Mouse (Mus musculus) megakaryocyte, embryonic 14.5 days (primary cell): ENCODE measurements at regions not wholly inside any gene's neighbourhood (a gene's known extent, or its start where the extent isn't known, plus 50 kb on each side); places are given as distances from the start of the nearest gene placed in this dataset.

Experiments
- H3K27me3 ChIP-seq: replicated peaks from 2 replicates; pipeline ENCODE3; 2012; ENCODE audit warnings: inconsistent platforms
- H3K36me3 ChIP-seq: replicated peaks from 2 replicates; pipeline ENCODE3; 2012; ENCODE audit warnings: low read length, inconsistent platforms, mixed read lengths
- H3K4me1 ChIP-seq: 2 replicates; pipeline ENCODE4 v1.6.1; 2012; ENCODE audit warnings: inconsistent platforms
- H3K4me3 ChIP-seq: replicated peaks from 2 replicates; pipeline ENCODE3; 2012; ENCODE audit warnings: moderate library complexity, mild to moderate bottlenecking, inconsistent platforms
- H3K9me3 ChIP-seq: 2 replicates; pipeline ENCODE4 v1.6.1; 2012; ENCODE audit warnings: inconsistent platforms
- FLI1 ChIP-seq: IDR thresholded peaks from 2 replicates; pipeline ENCODE4 v1.6.1; 2012; ENCODE audit warnings: low read length, inconsistent platforms, mixed read lengths
- GATA1 ChIP-seq: IDR thresholded peaks from 3 replicates; pipeline ENCODE4 v1.6.1; 2012; ENCODE audit warnings: mixed read lengths, low read length, inconsistent platforms, borderline replicate concordance

GRCm38 (mm10) chr17:66246031-66246534, 122.8 kb downstream of the Ddx11 start:
- Histone ChIP-seq H3K9me3 (no peaks in the 10 kb centered on the region), H3K27me3 (peaks cover 1% of the 10 kb centered on the region), H3K4me3 (no peak overlapping the region), H3K36me3 (no peaks in the 10 kb centered on the region), H3K4me1 (no peaks in the 10 kb centered on the region)
- TF ChIP-seq GATA1 (no peak), FLI1 (no peak)

GRCm38 (mm10) chr17:66251495-66251894, 128.2 kb downstream of the Ddx11 start:
- H3K4me3 ChIP-seq: no peak overlapping the region
- H3K36me3 ChIP-seq: no peaks in the 10 kb centered on the region
- H3K27me3 ChIP-seq: peaks cover 1% of the 10 kb centered on the region
- no peaks in the 10 kb centered on the region for H3K4me1 ChIP-seq
- no peaks in the 10 kb centered on the region for H3K9me3 ChIP-seq
- TF ChIP-seq FLI1: no peak
- no peak for TF ChIP-seq GATA1

GRCm38 (mm10) chr17:66252926-66253325, 129.6 kb downstream of the Ddx11 start:
- Histone ChIP-seq H3K9me3 (no peaks in the 10 kb centered on the region), H3K4me3 (no peak overlapping the region), H3K27me3 (peaks cover 1% of the 10 kb centered on the region), H3K36me3 (no peaks in the 10 kb centered on the region), H3K4me1 (no peaks in the 10 kb centered on the region)
- TF ChIP-seq GATA1: no peak
- TF ChIP-seq FLI1: no peak

- H3K4me1 ChIP-seq: no peaks in the 10 kb centered on the region
- TF ChIP-seq GATA1: no peak
- no peak for TF ChIP-seq FLI1
- H3K36me3 ChIP-seq: no peaks in the 10 kb centered on the region
Observed at GRCm38 (mm10) chr17:66259697-66260096, 136.4 kb downstream of the Ddx11 start.

GRCm38 (mm10) chr17:66262681-66263240, 139.4 kb downstream of the Ddx11 start:
- Histone ChIP-seq H3K4me1 (no peaks in the 10 kb centered on the region), H3K36me3 (no peaks in the 10 kb centered on the region), H3K27me3 (no peaks in the 10 kb centered on the region), H3K4me3 (no peak overlapping the region), H3K9me3 (peaks cover 4% of the 10 kb centered on the region; the same call in 1 of the 2 replicates)
- no peak for TF ChIP-seq FLI1
- TF ChIP-seq GATA1: no peak

More at GRCm38 (mm10) chr17:66259697-66260096, 136.4 kb downstream of the Ddx11 start:
- H3K4me3 ChIP-seq: no peak overlapping the region
- H3K9me3 ChIP-seq: peaks cover 4% of the 10 kb centered on the region; the same call in 1 of the 2 replicates
- H3K27me3 ChIP-seq: no peaks in the 10 kb centered on the region

- Histone ChIP-seq H3K4me3 (no peak overlapping the region), H3K27me3 (no peaks in the 10 kb centered on the region), H3K9me3 (peaks cover 4% of the 10 kb centered on the region; the same call in 1 of the 2 replicates), H3K4me1 (no peaks in the 10 kb centered on the region), H3K36me3 (no peaks in the 10 kb centered on the region)
- no peak for TF ChIP-seq FLI1
Observed at GRCm38 (mm10) chr17:66263405-66263804, 140.1 kb downstream of the Ddx11 start.

- TF ChIP-seq FLI1 (no peak), GATA1 (no peak)
- H3K4me3 ChIP-seq: no peak overlapping the region
- H3K36me3 ChIP-seq: no peaks in the 10 kb centered on the region
- no peaks in the 10 kb centered on the region for H3K27me3 ChIP-seq
- H3K4me1 ChIP-seq: no peaks in the 10 kb centered on the region
- peaks cover 4% of the 10 kb centered on the region; the same call in 1 of the 2 replicates for H3K9me3 ChIP-seq
Observed at GRCm38 (mm10) chr17:66266803-66267202, 143.5 kb downstream of the Ddx11 start.

GRCm38 (mm10) chr17:66267831-66268230, 144.5 kb downstream of the Ddx11 start:
- no peak for TF ChIP-seq GATA1
- TF ChIP-seq FLI1: no peak
- Histone ChIP-seq H3K27me3 (no peaks in the 10 kb centered on the region), H3K9me3 (peaks cover 4% of the 10 kb centered on the region; the same call in 1 of the 2 replicates), H3K36me3 (no peaks in the 10 kb centered on the region), H3K4me1 (no peaks in the 10 kb centered on the region), H3K4me3 (no peak overlapping the region)

GRCm38 (mm10) chr17:66269567-66269966, 146.2 kb downstream of the Ddx11 start:
- TF ChIP-seq GATA1 (no peak), FLI1 (no peak)
- no peaks in the 10 kb centered on the region for H3K36me3 ChIP-seq
- no peaks in the 10 kb centered on the region for H3K4me1 ChIP-seq
- no peak overlapping the region for H3K4me3 ChIP-seq
- no peaks in the 10 kb centered on the region for H3K27me3 ChIP-seq
- H3K9me3 ChIP-seq: no peaks in the 10 kb centered on the region

- TF ChIP-seq FLI1 (no peak), GATA1 (no peak)
- no peaks in the 10 kb centered on the region for H3K4me1 ChIP-seq
- no peak overlapping the region for H3K4me3 ChIP-seq
- no peaks in the 10 kb centered on the region for H3K36me3 ChIP-seq
- H3K9me3 ChIP-seq: no peaks in the 10 kb centered on the region
- H3K27me3 ChIP-seq: no peaks in the 10 kb centered on the region
Observed at GRCm38 (mm10) chr17:66271906-66272305, 148.6 kb downstream of the Ddx11 start.
